Comparison of ENCODE assay signal across 8 mouse cellular contexts in the genomic region with DNA sequence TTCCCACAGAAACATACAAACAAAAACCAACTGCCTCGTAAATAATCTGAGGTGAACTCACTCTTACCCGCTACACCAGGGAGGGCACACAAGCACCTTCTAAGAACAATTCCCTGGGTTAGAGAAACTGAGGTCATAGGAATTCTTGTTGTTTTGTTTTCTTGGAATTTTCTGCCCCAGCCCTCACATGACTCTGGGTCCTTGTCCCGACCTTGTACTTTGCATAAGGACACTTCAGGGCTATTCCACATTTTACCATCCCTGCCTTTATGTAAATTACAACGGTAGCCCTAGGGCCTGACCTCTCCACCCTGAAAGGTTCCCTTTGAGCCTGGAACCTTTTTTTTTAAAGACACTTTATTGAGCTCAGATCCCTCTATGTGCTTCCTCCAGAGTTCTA. TPM values are rescaled to one million over a fixed set of nuclear protein-coding genes. Genes with fewer than 3 reads are reported as not detected.
DNase-seq lines count a peak whose midpoint lies in the region; ATAC-seq and TF ChIP-seq lines count a peak whose summit lies in the region.

A gene (minus strand): TSS at position 173 of the 400 bp plus-strand sequence.

- H3K4me2 ChIP-seq in intestine, embryonic 16.5 days (ENCODE audit: low read depth, low read length): no peak within 1 kb of the TSS

- H3K4me3 ChIP-seq in layer of hippocampus, adult 2 months: no peak within 1 kb of the TSS
- no peak within 1 kb of the TSS for H3K4me3 ChIP-seq in intestine, embryonic 16.5 days (ENCODE audit: low read length)
- no peak within 1 kb of the TSS for H3K4me3 ChIP-seq in midbrain, embryonic 10.5 days

- no peak for TF ChIP-seq CTCF in layer of hippocampus, adult 2 months (conservative IDR thresholded peaks at IDR 0.05)

- no peaks in the 10 kb centered on the region for H3K9me3 ChIP-seq in intestine, embryonic 16.5 days (ENCODE audit: control insufficient read depth, low read length)
- no peaks in the 10 kb centered on the region for H3K9me3 ChIP-seq in midbrain, embryonic 10.5 days (replicated peaks)

- H3K27me3 ChIP-seq in intestine, embryonic 16.5 days (replicated peaks; ENCODE audit: control insufficient read depth, insufficient read depth, low read length): no peaks in the 10 kb centered on the region
- H3K27me3 ChIP-seq in midbrain, embryonic 10.5 days (ENCODE audit: low read depth, poor library complexity, severe bottlenecking): 0 out of 2 replicates have a peak, but pooled peaks cover 5% of the 10 kb centered on the region

- peaks cover 12% of the 10 kb centered on the region; the same call in 1 of the 2 replicates for H3K4me1 ChIP-seq in intestine, embryonic 16.5 days (ENCODE audit: control insufficient read depth, insufficient read depth, low read length)
- H3K4me1 ChIP-seq in midbrain, embryonic 10.5 days: peaks cover 42% of the 10 kb centered on the region

- ATAC-seq in intestine, embryonic 16.5 days: no peak

- 45% methylated on average over 4 of the region's 4 CpGs for WGBS in intestine, embryonic 16.5 days
- WGBS in midbrain, embryonic 10.5 days: 64% methylated on average over 4 of the region's 4 CpGs

- H3K9ac ChIP-seq in intestine, embryonic 16.5 days (ENCODE audit: low read depth, low read length): peak within 1 kb of the TSS; percentile 54

- no peaks in the 10 kb centered on the region for H3K36me3 ChIP-seq in intestine, embryonic 16.5 days (ENCODE audit: control insufficient read depth, insufficient read depth, low read length)
- H3K36me3 ChIP-seq in midbrain, embryonic 10.5 days: no peaks in the 10 kb centered on the region

- no peak within 1 kb of the TSS for H3K27ac ChIP-seq in layer of hippocampus, adult 2 months
- 0 out of 2 replicates have a peak within 1 kb of the TSS, but pooled peaks have one; percentile 18 for H3K27ac ChIP-seq in intestine, embryonic 16.5 days (ENCODE audit: low read length)
- H3K27ac ChIP-seq in midbrain, embryonic 10.5 days (replicated peaks): no peak within 1 kb of the TSS

- DNase-seq in layer of hippocampus, adult 2 months (ENCODE audit: low spot score in 2 of 2): no peak
- no peak for DNase-seq in layer of hippocampus, adult 11-12 months (ENCODE audit: low spot score)
- DNase-seq in adrenal gland, postnatal 36 days: no peak
- DNase-seq in gastrocnemius, postnatal 25 days: no peak
- no peak for DNase-seq in midbrain, embryonic 10.5 days (ENCODE audit: low spot score)
- DNase-seq in spleen, postnatal 10 days (ENCODE audit: low spot score in 2 of 2): no peak
- no peak for DNase-seq in ovary, postnatal 10 days (ENCODE audit: low spot score)

RNA-seq across cellular contexts. Expression of the gene that starts here (rescaled TPM):
- 100 to 1,000 TPM; 921 to 990 TPM for total RNA-seq in layer of hippocampus, adult 2 months (2021)
- total RNA-seq in adrenal gland, postnatal 36 days (2021): 100 to 1,000 TPM; 501 to 911 TPM
- 10 to 100 TPM; 48.5 to 51.3 TPM for total RNA-seq in gastrocnemius, postnatal 25 days (2021)
- 679 and 790 TPM in 2 replicates for polyA plus RNA-seq in intestine, embryonic 16.5 days (2015; fragmentation: Nextera tagmentation; extraction: Ambion mirVana)
- polyA plus RNA-seq in midbrain, embryonic 10.5 days (2016; fragmentation: Nextera tagmentation; extraction: Ambion mirVana): 1,099 and 1,206 TPM in 2 replicates

Comparison
In these comparisons a context has a peak if more than half of its experiments do, and no peak if none do; other contexts are left out.
1. RNA of the gene that starts here (total RNA-seq): 921 to 990 TPM in layer of hippocampus, adult 2 months and 501 to 911 TPM in adrenal gland, postnatal 36 days; 48.5 to 51.3 TPM in gastrocnemius, postnatal 25 days; every median in the first group is over 4 times any median in the second.